Mouse (Mus musculus) lung, postnatal 36 days (tissue): ENCODE measurements around the gene Nav3.

Experiments
- DNase-seq: peaks from one replicate; pipeline ENCODE4 v3.0.0; 2022; ENCODE audit warnings: mixed read lengths

Gene Nav3

DNA sequence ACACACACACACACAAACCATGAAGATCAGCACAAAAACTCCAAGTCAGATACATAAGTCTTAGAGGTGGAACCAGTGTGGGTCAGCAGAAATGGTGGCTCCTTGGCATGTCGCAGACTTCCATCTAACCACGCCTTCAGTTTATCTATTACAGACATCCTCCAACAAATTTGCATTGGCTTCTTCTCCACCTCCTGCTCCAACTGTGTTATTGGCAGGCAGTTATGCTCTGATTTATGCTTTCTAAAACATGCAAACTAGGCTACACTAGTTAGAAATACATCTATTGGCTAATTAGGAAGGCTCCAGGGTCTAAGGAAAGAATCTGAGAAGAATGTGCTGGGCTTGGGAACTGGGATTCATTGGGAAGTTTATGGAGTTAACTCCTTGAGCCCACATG is 75.2 kb downstream of the Nav3 start:
- DNase-seq = no peak

DNA sequence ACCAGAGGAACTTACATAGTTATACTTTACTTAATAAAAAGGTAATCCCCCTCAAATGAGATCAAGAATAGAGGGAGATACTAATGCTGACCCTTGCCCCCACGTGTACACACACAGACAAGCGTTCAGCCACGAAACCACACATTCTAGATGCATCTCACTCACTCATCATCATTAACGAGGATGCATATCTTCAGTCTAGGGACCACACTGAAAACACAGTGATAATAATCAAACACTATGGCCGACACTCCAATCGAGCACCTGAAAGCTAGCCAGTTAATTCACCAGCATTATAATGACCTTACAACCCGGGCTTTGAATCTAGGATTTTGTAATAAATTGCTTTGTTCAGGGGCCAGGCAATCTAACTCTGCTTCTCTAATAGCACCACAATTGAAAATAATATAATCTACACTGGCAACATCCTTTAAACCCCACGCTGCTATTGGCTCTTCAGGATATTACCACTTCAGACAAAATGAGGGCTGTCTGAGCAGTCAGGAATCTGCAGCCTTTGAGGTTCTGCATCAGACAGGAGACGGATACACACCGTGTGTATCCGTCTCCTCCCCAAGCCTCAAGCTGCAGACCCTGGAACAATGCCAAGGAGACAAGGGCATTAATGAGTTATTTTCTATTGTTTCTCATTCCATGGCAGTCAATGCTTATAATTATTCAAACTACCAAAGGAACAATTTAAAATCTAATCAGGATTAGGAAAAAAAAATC is 83.1 kb downstream of the Nav3 start:
- DNase-seq = no peak

DNA sequence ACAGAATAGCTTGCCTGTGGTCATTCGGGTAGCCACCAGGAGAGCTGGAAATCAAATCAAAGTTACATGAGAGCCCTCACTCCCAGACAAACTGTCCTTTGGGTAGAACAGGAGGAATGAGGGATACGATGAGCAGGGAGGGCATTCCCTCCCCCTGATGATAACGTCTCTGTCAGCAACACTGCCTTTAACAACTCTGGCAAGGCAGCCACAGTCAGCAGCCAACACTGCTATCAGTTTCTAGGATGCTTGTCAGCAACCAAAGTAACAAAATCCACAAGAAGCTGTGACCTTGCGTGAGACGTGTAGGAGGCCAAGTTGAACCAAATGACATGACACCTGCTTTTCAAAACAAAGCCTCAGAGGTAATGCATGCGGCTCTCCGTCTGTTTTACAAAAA is 103.9 kb downstream of the Nav3 start:
- no peak for DNase-seq

DNA sequence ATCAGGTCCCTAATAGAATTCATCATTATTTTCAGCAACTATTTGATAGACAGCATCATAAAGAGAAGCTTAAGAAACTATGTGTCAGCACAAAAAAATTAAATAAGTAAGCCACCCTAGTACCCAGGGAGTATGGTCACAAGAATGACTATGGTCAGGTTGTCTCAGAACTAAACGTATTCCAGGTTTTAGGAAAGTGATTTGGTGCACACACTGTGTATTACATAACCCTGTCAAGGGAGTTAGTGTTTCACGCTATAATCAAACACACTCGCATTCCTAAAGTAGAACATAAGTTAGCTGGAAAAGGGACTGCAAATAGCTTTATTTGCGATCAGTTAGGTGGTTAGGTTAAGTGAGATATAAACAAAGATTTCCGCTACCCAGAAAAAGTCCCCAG is 126.0 kb downstream of the Nav3 start:
- DNase-seq = no peak

DNA sequence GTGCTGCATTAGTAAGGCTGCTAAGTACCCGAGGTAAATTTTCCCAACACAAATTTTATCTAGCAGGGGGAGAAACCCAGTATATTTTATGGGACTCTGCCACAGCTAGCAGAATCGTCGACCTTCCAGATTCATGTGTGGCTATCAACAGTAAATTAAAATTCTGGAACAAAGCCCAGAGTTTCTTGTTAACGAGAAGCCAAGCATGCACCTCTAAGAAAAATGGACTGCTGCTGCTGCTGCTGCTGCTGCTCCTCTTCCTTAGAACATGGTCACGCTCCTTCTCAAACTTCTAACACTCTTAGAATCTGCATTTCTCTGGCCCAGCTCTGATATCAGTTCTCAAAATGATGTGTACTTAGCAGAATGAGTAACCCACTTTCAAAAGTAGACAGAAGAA is 126.4 kb downstream of the Nav3 start:
- no peak for DNase-seq

DNA sequence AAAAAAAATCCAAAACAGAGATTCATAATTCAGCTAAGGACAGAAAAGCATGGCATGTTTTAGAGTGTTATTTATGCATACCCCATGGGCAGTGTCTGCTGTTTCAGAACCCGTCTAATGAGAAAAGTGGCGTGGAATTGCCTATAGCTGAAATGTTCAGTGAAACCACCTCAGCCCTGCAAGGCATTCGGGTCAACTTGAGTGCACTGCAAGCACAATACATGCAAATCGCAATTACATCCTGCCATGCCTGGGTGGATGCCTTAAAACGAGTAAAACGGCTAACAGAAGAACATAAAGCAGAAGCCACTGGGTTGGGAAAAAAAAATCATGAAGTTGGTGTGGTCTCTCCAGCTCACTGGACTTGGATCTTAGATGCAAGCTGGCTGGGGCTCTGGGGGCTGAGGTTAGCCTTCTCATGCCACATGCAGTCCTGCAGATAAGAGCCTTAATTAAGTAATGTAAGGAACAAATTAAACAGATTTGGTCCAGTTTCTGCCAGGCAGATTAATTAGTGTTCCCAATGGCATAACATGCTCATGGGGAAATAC is 133.8 kb downstream of the Nav3 start:
- DNase-seq = no peak

DNA sequence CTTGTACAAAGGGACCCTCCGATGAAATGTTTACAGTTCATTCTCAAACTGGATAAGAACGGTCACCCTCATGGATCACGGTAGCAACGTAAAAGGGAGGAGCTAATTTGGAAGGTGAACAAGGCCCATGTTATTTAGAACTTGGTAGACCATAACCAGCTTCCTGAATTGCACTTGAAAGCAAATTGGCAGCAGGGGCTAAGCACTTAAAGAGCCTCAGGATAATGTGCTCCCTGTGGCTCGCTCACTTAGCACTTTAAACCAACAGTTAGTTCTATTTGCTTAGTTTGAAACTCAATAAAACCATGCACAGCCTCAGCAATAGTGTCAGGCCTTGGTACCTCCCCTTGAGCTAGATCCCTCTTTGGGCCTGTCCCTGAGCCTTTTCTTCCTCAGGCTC is 138.7 kb downstream of the Nav3 start:
- DNase-seq = no peak

DNA sequence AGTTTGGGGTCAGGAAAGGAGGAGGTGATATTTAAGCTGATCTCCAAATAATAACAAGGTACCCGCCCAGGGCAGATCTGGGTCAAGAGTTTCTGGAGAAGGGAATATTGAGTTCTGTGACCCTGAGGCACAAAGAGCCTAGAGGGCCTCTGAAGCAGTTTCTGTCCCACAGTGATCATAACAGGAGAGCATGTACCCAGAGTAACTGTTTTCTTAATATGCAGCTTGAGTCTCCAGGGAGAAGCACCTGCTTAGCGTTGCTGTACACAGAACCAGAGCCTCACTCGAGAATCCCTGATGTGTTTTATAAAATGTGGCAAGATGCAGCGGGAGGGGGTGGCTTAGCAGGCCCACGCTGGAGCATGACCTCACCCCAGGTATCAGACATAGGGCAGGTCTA is 141.5 kb downstream of the Nav3 start:
- no peak for DNase-seq

DNA sequence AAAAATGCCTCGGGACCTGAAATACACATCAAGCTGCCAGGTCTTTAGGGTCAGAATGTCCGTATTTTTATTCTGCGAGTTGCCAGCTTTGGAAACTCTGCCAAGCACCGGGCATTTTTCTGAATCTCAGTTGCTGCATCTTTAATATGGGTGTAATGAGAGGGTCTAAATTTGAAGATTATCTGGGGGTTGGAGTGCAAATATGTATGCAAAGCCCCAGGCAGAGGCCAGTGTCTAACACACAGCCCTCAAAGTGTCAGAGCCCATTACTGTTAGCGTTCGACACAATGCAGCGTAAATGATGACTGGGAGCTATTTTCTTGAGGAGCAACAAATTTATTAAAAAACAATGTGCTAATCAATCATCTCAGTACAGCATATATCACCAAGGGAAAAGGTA is 142.0 kb downstream of the Nav3 start:
- DNase-seq = no peak

DNA sequence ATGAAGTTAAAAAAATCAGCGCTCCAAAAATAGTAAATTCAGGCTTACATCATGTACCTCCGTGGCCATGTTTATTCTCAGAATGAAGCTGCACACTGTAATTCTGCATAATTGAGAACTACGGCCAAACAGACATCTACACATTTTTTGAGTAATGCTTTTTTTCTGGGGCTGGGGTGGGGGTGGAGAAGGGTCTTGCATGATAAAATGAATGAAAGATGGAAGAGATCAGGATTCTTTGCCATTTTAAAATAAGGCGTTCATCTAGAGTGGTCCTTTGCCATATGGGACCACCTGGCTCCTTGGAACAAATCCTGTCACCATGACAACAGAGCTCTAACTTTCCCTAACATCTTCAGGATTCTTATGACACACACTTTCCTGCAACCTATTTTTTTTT is 146.5 kb downstream of the Nav3 start:
- DNase-seq = no peak

DNA sequence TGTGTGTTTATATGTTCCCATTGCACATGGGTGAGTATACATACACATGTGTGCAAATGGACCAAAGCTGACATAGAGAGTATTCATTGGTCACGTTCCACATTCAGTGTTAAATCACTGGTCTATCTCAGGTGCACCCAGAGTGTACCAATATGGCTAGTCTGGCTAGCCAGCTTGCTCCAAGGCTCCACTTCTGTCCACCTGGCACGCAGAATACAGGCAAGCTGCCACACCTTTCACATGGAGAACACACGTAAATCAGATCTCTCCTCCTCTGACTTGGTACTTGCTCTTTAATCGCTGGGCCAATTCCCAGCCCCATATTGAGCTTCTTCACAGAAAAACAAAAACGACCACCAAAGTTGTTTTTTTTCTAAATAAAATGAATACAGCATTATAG is 150.4 kb downstream of the Nav3 start:
- DNase-seq = no peak

DNA sequence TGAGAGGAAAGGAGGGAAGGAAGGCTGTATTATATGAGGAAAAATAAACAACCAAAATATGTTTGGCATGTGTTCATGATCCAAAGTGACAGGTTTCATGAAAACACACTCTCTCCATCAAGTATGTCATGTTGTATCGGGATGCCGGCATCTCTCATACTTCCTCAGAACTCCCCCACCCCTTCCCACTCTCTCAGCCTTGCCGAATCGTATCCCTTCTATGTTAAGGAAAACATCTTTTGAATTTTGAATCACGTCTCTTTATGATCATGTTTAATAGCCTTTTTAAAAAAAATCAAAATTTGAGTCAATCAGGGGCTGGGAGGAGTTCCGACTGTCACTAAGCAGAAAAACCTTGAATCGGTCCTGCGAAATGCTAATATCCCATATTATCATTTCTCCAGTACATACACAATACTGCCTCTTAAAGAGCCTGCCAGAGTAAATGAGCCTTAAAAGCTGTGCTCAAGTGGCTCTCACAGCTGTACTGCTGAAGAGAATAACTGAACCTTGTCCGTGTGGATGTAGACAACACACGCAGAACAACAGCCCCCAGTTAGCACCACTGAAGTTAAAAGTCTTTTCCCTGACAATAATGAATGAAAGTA is 165.9 kb downstream of the Nav3 start:
- no peak for DNase-seq

DNA sequence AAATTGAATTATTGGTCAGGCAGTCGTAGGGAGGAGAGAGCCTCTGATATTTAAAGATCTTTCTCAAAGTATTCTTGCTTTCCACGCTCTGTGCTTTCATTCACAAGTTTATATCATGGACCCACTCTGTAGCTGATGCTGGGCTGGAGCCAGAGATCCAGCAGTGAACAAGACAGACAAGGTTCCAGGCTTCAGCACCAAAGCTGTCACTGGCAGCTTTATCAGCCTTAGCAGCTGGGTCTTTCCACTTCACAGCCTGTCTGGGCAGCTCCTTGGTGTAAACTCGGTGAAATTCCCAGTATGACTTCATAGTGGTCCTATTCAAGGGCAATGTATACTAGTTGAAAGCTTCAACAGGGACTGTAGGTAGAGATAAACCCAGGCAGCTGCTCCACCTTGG is 172.1 kb downstream of the Nav3 start:
- peak; percentile 30 for DNase-seq

DNA sequence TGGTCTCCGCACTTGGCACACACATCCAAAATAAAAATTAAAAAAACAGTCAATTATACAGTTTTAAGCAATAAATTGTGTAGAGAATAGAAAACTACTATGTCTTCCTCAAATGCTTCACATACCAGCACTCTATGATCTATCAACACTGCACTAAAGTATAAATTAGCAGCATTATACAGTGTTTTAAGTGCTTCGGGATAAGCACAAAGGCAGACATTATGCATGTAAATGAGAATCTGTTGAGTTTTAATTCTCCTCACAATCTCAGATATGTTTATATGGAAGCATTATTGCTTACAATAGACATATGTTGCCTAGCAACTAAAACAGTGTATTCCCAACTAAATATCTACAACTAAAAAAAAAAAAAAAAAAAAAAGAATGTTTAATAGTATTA is 183.2 kb downstream of the Nav3 start:
- no peak for DNase-seq

DNA sequence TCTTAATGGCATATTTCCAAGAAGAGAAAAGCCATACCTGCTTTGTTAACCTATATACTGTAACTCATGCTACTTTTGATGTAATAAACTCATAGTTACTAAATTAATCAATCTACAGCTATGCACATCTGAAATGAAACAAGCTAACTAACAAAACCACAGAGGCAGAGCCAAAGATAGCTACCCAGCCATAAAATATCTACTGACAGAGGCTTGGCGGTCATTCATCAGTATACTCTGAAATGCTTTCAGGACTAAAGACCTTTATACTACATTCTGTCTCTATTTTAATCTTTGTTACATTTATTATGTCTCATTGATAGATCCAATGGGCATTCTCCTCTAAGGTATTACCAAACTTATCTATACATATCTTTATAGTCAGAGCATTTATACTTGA is 185.4 kb downstream of the Nav3 start:
- no peak for DNase-seq

DNA sequence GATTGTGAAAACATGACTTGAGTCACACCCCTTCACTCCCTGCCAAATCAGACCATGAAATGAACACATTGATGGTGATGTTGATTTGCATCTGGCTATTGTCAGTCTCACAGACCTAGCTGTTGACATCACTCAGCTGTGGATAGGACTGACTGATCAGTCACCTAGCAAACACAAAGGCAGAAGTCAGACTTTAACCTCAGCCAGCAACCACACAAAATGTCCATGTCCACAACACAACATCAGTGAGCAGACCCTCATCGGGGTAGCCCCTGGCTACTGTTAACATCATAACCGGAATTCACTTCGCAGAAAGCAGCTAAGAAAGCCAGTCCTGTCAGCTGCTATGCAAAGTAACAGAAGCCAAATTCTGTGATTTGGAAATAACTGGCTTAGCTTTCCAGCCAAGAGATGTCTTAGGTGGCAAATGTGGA is 213.9 kb downstream of the Nav3 start:
- DNase-seq = peak; percentile 49

DNA sequence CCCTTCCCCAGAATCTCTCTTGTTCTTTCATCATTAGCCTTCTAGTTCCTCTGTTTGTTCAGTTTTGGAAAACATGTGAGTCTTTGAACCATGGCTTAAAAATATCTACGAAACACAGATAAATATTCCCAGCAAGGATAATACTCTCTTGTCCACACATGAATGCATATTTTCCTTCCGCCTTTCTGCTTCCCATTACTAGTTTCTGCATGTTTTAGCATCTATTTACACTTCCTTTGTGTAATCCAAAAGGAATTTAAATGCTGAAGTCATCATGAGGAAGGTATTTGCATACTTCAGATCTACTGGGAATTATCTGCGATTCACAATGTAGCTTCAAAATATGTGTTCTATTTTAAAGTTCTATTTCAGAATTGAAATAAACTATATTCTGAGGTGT is 215.3 kb downstream of the Nav3 start:
- no peak for DNase-seq

DNA sequence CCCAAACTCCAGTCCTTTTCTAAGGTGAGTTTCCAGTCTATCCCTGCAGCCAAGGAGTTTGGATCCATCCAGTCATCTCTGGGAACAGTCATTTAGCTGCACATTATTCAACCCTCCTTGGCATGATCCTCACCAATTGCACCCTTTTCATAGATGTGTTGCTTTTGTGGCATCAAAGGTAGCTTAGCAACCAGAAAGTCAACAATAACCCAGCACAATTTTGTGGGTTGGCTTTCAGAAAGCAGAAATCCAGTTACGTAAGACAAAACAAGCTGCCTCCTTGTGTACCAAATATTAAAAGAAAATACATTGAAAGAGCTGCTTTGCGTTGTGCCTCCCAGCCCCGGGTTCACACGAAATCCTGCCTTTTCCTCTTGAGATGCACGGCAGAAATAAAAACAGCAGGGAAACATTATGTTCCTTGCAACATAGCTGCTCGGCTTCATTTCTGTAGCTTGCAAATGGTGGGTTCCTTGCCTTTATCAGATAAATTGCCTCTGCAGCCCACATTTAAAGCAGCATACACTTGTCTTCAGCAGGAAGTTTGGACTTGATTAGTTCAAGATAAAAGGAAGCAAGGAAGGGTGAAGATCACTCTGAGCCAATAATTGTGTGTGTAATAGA is 222.6 kb downstream of the Nav3 start:
- peak; percentile 37 for DNase-seq

DNA sequence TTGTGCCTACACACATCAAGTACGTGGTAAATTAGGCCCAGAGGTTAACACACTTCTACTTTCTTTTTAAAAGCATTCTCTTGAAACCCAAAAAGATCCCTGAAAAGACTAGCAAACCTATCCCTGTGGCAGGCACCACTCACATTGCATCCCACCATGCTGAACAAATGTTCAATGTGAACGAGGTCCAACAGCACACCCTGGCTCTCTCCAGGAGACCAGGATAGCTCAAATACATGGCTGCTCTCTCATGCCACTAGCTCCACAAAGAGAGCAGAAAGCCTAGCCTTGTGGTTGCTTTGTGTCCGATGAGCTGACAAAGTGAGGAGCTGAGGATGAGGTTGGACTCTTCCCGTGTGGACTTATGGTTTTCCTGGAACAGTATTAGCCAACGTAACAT is 249.6 kb downstream of the Nav3 start:
- DNase-seq = no peak

DNA sequence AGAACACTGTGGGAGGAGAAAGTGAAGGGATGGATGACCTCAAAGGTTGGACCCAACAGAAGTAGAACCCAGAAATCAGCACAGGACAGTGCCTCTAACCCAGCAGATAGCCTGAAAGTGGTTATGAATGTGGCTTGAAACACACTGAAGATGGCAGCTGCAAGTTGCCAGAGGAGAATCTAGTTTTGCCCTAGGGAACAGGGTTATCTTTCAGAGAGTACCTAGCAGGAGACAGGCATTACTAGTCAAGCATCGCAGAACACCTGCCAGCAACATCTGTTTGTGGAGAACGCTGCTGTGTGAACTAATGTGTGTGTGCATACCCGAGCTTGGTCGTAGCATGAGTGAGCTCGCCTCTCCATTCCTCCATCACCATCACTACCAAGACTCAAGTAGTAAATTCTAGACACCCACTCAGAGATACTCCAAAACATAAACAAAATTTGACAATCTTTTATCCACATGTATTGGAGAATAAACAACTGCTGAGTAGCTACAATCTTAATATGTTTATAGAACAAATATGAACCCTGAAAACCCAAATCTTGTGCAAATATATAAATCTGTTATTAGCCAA is 251.8 kb downstream of the Nav3 start:
- DNase-seq = no peak

DNA sequence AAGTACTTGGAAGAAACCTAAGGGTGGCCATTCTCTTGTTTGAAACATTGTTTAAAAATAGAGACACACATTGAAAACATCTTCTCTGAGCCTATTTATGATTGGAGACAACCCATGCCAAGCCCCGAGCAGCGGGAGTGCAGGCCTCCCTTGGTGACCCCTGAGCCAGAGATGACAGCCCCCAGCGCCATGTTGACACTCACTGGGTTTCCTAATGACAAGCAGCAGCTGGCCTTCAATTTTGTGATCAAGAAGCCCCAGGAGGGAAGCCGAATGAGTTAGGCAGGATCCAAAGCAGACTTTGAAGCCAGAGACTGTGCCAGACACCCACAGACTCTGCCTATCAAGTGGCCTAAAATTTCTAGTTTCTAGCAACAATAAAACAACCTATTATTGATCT is 263.1 kb downstream of the Nav3 start:
- DNase-seq = peak; percentile 39

DNA sequence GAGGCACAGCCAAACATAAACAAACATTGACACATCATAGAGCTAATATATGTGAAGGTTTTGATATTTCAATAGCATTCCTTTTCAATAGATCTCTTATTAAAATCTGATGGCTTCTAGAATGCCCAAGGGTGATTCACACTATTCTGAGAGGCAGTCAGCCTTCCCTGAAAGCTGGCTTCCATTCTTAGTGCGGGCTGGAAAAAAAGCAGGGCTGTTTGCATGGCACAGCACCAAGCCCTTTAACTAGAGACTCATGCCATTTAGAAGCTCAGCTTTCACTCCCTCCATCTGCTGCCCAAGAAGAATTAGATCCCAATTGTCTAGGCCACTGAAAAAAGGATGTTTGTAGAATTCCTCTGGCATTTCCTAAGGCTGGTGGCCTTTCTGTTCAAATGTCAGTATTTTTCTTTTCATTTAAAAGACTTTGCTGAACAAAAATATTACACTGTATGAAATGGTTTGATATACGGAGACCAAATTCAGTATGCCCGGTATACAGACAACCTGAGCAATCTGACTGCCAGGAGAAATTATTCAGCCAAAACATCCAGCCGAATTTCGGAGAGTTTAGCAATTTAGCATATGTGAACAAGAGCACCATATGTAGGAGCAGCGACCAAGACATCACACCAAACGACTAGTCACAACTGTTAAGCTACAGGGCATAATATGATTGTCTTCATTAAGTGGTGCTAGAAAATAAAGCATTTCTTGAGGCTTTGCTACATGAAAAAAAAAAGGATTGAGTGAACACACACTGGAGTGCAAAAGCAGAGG is 263.8 kb downstream of the Nav3 start:
- peak; percentile 7 for DNase-seq

DNA sequence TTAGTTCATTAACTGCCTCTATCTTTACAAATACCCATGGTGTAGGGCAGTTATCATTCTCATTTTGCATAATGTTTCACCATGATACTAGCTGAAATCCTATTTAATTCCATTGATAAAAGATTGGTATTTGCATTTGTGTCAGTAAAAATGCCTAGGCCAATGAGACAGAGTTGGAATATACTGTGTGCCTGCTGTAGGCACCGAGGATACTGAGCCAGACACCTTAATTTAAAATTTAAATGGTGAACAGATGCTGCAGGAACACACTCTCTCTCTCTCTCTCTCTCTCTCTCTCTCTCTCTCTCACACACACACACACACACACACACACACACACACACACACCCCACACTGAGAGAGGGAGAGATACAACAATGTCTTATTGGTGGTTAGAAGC is 269.8 kb downstream of the Nav3 start:
- DNase-seq = no peak
